In the genomic region with DNA sequence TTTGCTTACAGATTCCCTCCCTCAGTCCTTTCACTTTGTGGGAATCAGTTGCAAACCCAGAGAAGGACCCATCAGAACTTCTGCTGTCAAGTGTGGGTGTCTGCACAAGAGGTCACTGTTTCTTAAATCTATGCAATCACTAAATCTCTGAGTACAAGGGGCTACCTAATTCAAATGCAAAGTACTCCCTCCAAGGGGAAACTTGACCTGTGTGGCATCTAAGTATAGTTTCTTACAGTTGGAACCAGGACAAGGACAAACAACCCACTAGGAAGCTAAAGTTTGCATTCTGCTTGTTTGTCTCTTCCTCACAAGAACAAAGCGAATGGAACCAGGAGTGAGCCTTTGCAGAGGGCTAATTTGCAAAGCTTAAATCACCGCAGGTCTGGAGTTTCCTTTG, we compare ENCODE assay signal across 13 mouse cellular contexts.
"Had no signal": no experiment of that assay in that cellular context is flagged by ENCODE, and none has a peak within 500 bp of the region (broad histone marks: within the 10 kb centered on the region; RNA-seq: fewer than 3 reads in every experiment).

No protein-coding gene starts in this region.

- H3K4me1 ChIP-seq: stomach, embryonic 15.5 days had no signal

- H3K27ac ChIP-seq: limb, embryonic 13.5 days; liver, embryonic 14.5 days; stomach, embryonic 15.5 days had no signal

- H3K4me3 ChIP-seq: limb, embryonic 13.5 days; stomach, embryonic 15.5 days had no signal

- ATAC-seq: intestine, postnatal 0 days had no signal

- H3K4me2 ChIP-seq: limb, embryonic 13.5 days; stomach, embryonic 15.5 days had no signal

- H3K9ac ChIP-seq: limb, embryonic 13.5 days; liver, embryonic 14.5 days; stomach, embryonic 15.5 days had no signal

- H3K36me3 ChIP-seq: limb, embryonic 13.5 days; stomach, embryonic 15.5 days had no signal

- H3K9me3 ChIP-seq: limb, embryonic 13.5 days; stomach, embryonic 15.5 days had no signal

- H3K27me3 ChIP-seq: limb, embryonic 13.5 days; stomach, embryonic 15.5 days had no signal

- DNase-seq: kidney, adult 8-10 months; kidney, postnatal 36 days; layer of hippocampus, adult 9-11 months; layer of hippocampus, postnatal 36 days; lung, adult 18-20 months; right cerebral cortex, postnatal 4 days; spleen, adult 18-20 months; thymus, adult 2 months; thymus, postnatal 25 days had no signal
